Mouse (Mus musculus): ENCODE data around the gene Fsd1.
"Not testable (repeated sequence)": the region's sequence is repeated elsewhere in the genome, so short reads cannot be mapped to it uniquely, and the experiment has no call there.

Gene Fsd1

GRCm38 (mm10) chr17:55986030-55986961 lies at the start of gene Fsd1:
Gene Fsd1 (plus strand): TSS chr17:55986509.
- DNase-seq (ENCODE audit: low spot score), result no peak

DNA sequence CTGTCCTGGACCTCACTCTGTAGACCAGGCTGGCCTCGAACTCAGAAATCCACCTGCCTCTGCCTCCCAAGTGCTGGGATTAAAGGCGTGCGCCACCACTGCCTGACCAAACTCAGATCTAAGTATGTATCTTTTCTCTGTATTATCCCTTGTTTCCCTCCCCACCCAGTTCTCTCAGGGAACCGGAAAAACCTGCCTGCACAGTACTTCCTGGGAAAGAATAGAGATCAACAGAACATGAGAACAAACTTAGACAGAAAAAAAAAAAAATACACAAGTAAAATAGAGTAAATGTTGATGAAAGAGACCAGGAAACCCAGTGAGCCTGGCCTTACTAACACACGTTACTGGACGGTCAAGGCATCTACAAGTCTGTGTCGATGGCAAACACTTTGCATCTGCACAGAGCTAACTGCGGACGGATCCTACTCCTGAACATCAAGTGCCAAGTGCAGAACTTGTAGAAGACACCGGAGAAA lies 41.9 kb upstream of the Fsd1 start:
- DNase-seq (ENCODE audit: low spot score), result not testable (repeated sequence)

- DNase-seq (ENCODE audit: low spot score), result peak; percentile 90
These were observed 41.2 kb upstream of the Fsd1 start for GRCm38 (mm10) chr17:55944866-55945682.

DNA sequence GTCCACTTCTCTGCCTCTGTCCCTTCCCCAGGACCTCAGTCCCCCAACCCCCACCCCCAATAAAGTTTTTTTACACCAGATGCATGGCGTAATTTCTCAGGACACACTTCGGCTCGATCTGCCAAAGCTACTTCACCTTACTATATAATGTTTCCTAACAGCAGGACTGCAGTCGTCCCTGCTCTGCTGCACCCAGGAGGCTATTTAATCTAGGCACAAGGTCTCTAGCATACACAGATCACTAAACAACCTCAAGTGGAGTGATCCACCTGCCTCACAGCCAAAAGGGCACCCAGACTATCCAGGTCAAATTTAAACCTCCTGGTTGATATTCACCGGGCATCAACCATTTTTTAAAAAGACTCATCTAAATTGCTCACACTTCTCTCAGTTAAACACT lies 40.6 kb upstream of the Fsd1 start:
- DNase-seq (ENCODE audit: low spot score), result no peak

DNA sequence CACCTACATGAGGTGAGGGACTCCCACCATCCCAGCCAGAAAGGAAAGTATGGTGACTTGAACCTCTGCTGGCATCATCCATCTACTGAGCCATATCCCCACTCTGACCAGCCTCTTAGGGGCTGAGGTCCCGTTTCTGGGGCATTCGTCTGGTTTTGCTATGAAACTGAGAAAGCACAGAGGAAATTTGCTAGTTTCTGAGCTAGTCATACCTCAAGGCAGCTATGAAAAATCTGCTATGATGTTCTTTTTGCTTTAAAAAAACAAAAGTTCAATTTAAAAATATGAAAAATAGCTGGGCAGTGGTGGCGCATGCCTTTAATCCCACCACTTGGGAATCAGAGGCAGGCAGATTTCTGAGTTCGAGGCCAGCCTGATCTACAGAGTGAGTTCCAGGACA lies 37.7 kb upstream of the Fsd1 start:
- no peak for DNase-seq (ENCODE audit: low spot score)

DNA sequence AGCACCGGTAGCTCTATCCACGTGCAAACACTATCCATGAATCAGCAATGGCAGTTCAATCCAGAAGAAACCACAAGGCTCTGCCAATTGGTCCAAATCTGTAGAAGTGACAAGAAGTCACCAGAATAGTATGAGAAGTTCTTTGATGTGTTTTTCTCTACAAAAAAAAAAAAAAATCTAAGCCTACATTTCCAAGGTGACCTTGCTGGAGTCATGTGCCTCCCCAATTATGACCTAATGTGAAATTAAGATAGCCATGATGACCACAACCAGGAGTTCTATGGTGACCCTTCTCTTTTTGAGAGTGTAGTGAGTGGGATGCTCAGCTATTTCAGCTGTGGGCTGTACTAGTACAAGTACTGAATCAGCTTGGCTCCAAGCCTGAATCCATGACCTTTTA lies 36.9 kb upstream of the Fsd1 start, which contains the start of gene Zfp119b:
Zfp119b (minus strand) TSS at position 101 of the 400 bp plus-strand sequence.
- DNase-seq (ENCODE audit: low spot score), result no peak

DNA sequence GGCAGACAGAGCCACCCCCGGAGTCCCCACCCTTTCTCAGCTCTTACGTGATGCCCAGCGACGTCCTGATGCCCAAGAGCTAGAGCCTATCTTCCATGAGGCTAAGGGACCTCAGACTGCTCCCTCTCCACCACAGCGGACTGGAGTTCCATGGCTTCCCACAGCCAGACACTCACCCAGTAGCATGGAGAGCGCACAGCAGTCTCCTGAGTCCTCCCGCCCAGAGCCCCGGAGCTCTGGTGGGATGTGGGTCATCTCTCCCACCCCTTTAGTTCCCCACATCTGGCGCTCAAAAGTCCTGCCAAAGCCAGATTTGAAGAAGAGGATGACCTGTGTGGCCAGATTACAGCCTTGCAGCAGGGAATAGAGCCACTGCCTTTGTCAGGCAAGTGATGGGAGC lies 35.7 kb upstream of the Fsd1 start:
- no peak for DNase-seq (ENCODE audit: low spot score)

DNA sequence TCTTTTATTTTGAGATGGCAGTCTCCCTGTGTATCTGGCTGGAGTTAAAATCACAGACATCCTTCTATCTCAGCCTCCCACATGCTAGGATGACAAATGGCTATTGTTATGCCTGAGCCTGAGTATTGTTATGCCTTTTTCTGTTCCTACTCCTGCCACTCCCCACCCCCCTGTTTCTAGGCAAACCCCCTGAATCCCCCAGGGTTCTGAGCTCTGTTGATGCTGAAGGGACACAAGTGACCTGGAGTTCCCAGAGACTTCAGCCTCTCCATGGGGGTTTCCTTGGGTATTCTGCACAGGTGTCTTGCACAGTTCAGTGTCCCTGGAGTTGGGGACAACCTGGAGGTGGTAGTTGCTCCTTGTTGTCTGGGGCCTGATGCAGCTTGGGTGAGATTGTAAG lies 34.3 kb upstream of the Fsd1 start:
- no peak for DNase-seq (ENCODE audit: low spot score)

- peak; percentile 1 for DNase-seq (ENCODE audit: low spot score)
These were observed 33.8 kb upstream of the Fsd1 start, which contains the start of gene Ebi3 for GRCm38 (mm10) chr17:55952447-55953027. Gene Ebi3 (plus strand): TSS chr17:55952640.

DNA sequence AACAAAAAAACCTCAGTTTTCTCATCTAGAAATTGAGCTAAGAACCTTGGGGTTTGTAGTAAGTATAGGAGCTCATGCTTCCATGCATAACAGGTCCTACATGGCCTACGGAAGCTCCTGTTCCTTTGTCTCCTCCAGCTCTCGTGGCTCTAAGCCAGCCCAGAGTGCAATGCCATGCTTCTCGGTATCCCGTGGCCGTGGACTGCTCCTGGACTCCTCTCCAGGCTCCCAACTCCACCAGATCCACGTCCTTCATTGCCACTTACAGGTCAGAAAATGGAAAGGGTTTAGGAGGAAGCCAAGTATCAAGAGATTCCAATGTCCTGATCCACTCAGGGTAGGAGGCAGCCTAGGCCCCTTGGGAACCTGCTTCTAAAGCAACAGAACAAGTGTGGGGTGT lies 32.6 kb upstream of the Fsd1 start:
- no peak for DNase-seq (ENCODE audit: low spot score)

- no peak for DNase-seq (ENCODE audit: low spot score)
These were observed 32.1 kb upstream of the Fsd1 start for GRCm38 (mm10) chr17:55954229-55954628.

DNA sequence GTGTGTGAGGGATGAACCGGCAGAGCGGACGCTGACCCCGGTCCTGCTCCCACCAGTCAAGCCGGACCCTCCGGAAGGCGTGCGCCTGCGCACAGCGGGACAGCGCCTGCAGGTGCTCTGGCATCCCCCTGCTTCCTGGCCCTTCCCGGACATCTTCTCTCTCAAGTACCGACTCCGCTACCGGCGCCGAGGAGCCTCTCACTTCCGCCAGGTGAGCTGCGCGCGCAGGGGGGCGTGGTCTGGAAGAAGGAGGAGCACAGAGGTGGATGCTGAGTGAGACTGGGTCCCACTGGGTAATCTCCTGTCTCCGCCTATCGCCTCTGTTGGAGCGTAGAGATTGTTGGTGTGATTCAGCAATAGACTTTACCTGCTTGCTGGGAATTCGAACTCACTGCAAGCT lies 30.2 kb upstream of the Fsd1 start:
- DNase-seq (ENCODE audit: low spot score), result peak; percentile 33

DNA sequence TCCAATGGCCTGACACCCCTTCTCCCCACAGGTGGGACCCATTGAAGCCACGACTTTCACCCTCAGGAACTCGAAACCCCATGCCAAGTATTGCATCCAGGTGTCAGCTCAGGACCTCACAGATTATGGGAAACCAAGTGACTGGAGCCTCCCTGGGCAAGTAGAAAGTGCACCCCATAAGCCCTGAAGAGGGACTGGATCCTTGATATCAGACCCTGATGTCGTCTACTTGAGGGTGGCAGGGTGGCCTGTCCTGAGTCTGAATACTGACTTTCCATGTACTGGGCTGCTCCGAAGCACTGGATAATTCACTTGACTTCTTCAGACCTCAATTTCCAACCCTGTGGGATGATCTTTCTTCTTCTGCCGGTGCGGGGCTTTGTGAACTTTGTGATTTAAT lies 29.7 kb upstream of the Fsd1 start:
- DNase-seq (ENCODE audit: low spot score), result peak; percentile 1

- peak; percentile 21 for DNase-seq (ENCODE audit: low spot score)
These were observed 29.1 kb upstream of the Fsd1 start for GRCm38 (mm10) chr17:55957168-55957567.

DNA sequence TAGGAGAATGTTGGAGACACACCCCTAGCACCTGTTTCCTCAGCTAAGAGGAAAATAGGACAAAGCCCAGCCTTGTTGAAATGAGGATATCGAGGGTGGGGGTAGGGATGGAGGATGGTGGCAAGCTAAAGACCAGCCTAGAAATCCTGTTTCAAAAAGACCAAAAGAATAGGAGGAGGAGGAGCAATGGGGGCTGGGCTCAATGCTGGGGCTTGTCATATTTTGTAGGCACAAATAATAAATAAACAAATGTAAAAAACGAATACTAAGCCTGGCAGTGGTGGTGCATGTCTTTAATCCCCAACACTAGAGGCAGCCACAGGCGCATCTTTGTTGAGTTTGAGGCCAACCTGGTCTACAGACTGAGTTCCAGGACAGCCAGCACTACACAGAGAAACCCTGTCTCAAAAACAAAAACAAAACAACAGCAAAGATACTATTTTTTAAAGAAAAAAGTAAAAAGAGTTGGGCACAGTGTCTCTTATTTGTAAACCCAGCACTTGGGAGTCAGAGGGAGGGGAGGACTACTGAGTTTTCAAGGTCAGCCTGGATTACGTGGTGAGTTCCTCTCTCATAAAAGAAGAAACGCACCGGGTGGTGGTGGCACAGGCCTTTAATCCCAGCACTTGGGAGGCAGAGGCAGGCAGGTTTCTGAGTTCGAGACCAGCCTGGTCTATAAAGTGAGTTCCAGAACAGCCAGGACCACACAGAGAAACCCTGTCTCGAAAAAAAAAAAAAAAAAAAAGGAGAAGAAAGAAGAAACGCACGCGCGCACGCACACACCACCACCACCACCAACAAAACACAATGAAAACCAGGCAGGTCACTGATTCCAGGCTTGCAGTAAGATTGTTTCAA lies 28.4 kb upstream of the Fsd1 start:
- no peak for DNase-seq (ENCODE audit: low spot score)

- DNase-seq (ENCODE audit: low spot score), result peak; percentile 1
These were observed 27.8 kb upstream of the Fsd1 start for GRCm38 (mm10) chr17:55958584-55958886.

DNA sequence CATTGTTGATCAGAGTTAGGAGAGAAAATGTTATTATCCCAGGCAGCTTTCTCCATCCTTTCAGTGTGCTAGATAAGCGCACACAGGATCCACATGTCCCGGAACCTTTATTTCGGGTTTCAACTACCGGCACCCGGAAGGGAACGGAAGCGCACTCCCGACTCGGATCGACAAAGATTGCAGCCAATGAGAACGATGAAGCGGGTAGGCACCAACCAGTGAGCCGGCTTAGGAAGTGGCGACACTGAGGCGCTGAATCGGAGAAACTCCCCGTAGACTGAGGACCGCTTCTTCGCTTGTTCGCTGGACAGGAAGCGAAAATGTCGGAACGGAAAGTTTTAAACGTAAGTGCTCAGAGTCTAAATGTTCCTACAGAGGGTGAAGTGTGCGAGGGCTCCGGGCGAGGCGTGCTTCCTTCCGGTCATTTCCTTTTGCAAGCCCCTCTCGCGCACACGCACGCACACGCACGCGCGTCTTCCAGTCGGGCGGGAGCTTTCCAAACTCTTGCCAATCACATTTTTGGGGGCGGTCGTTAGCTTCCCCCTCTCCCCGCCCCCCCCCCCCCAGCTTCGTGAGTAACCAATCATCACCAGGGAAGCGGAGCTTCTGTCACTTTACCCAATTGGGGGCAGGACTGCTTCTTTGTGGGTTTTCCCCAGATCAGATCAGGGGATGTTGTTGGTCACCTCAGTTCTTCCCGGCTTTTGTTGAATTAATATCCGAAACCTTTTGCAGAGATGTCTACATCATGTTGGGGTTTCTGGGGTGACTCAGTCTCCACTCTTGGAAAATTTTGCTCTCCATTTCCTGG lies 27.2 kb upstream of the Fsd1 start, which contains the start of gene Yju2:
Yju2 (plus strand) TSS at position 182 of the 811 bp plus-strand sequence.
- peak; percentile 88 for DNase-seq (ENCODE audit: low spot score)

GRCm38 (mm10) chr17:55959946-55960740 lies 26.2 kb upstream of the Fsd1 start:
- peak; percentile 5 for DNase-seq (ENCODE audit: low spot score)

GRCm38 (mm10) chr17:55960791-55961190 lies 25.5 kb upstream of the Fsd1 start:
- no peak for DNase-seq (ENCODE audit: low spot score)

- DNase-seq (ENCODE audit: low spot score), result no peak
These were observed 24.7 kb upstream of the Fsd1 start for GRCm38 (mm10) chr17:55961631-55962030.

All from ovary, adult 18-20 months (tissue).